Comparison of ENCODE assay signal across 13 mouse cellular contexts in the genomic region with DNA sequence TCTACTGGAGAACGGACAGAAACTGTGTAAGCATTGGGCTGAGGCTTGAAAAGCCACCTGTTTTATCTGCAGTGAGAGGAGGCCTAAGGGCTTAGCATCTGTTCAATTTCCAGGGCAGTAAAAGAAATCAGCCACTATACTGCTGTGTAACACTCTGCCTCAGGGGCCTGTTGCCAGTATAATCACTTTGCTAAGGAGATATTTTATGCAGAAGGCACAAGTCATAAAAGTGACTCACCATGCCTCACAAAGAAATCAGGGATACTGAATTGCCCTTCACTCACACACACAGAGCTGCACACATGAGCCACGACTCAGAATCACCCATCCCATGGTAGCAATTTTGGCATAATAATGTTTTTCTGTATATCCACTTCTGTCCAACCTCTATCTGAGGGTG. TPM values are rescaled to one million over a fixed set of nuclear protein-coding genes. Genes with fewer than 3 reads are reported as not detected.
DNase-seq lines count a peak whose midpoint lies in the region; ATAC-seq and TF ChIP-seq lines count a peak whose summit lies in the region.
"Had no signal": no experiment of that assay in that cellular context is flagged by ENCODE, and none has a peak within 500 bp of the region (broad histone marks: within the 10 kb centered on the region; RNA-seq: fewer than 3 reads in every experiment).

No protein-coding gene starts in this region.

- intact Hi-C loops in left cerebral cortex, adult 2 months (cut with DNase I) = loop anchor here (10.0 kb wide), 2 partner anchors 661 to 851 kb away; no protein-coding TSS in a partner anchor

- 38% methylated on average over 2 of the region's 2 CpGs for WGBS in hindbrain, embryonic 16.5 days
- 60% methylated on average over 2 of the region's 2 CpGs for WGBS in hindbrain, embryonic 14.5 days
- WGBS in midbrain, embryonic 15.5 days = 63% methylated on average over 2 of the region's 2 CpGs
- 75% methylated on average over 2 of the region's 2 CpGs for WGBS in midbrain, embryonic 11.5 days
- WGBS in neural tube, embryonic 14.5 days = 32% methylated on average over 2 of the region's 2 CpGs

- H3K4me3 ChIP-seq in hindbrain, embryonic 16.5 days (ENCODE audit: low read length) = no peak overlapping the region
- no peak overlapping the region for H3K4me3 ChIP-seq in hindbrain, embryonic 14.5 days (replicated peaks; ENCODE audit: low read length)
- H3K4me3 ChIP-seq in midbrain, embryonic 15.5 days = no peak overlapping the region
- no peak overlapping the region for H3K4me3 ChIP-seq in midbrain, embryonic 11.5 days (ENCODE audit: low read depth, low read length)
- no peak overlapping the region for H3K4me3 ChIP-seq in neural tube, embryonic 14.5 days (ENCODE audit: low read depth, low read length)
- H3K4me3 ChIP-seq in left cerebral cortex, adult 2 months = no peak overlapping the region
- H3K4me3 ChIP-seq: erythroblast, embryonic 14.5 days; heart, adult 2 months had no signal

- H3K9me3 ChIP-seq in hindbrain, embryonic 16.5 days (ENCODE audit: control insufficient read depth, low read length) = no peaks in the 10 kb centered on the region
- H3K9me3 ChIP-seq in hindbrain, embryonic 14.5 days (ENCODE audit: control insufficient read depth, low read length) = no peaks in the 10 kb centered on the region
- no peaks in the 10 kb centered on the region for H3K9me3 ChIP-seq in midbrain, embryonic 15.5 days
- no peaks in the 10 kb centered on the region for H3K9me3 ChIP-seq in midbrain, embryonic 11.5 days (ENCODE audit: control insufficient read depth, low read length)
- no peaks in the 10 kb centered on the region for H3K9me3 ChIP-seq in neural tube, embryonic 14.5 days (ENCODE audit: control insufficient read depth, low read length)

- no peaks in the 10 kb centered on the region for H3K36me3 ChIP-seq in hindbrain, embryonic 16.5 days (ENCODE audit: control insufficient read depth, insufficient read depth, low read length)
- H3K36me3 ChIP-seq in hindbrain, embryonic 14.5 days (replicated peaks; ENCODE audit: control insufficient read depth, insufficient read depth) = no peaks in the 10 kb centered on the region
- no peaks in the 10 kb centered on the region for H3K36me3 ChIP-seq in midbrain, embryonic 15.5 days (replicated peaks)
- no peaks in the 10 kb centered on the region; the same call in none of the 2 replicates for H3K36me3 ChIP-seq in midbrain, embryonic 11.5 days (ENCODE audit: control insufficient read depth, insufficient read depth, low read length)
- H3K36me3 ChIP-seq in neural tube, embryonic 14.5 days (ENCODE audit: control insufficient read depth, insufficient read depth, low read length) = no peaks in the 10 kb centered on the region

- ATAC-seq in hindbrain, embryonic 16.5 days = 0 out of 2 replicates have a peak, but pooled peaks have one; percentile 19
- ATAC-seq in hindbrain, embryonic 14.5 days (ENCODE audit: low FRiP score) = no peak
- ATAC-seq in midbrain, embryonic 15.5 days (replicated peaks) = 0 out of 2 replicates have a peak, but pooled peaks have one; percentile 19
- ATAC-seq in midbrain, embryonic 11.5 days (ENCODE audit: low FRiP score) = no peak
- ATAC-seq in neural tube, embryonic 14.5 days (ENCODE audit: low read depth) = peak; percentile 71

- peaks cover 3% of the 10 kb centered on the region; the same call in 1 of the 2 replicates for H3K27me3 ChIP-seq in hindbrain, embryonic 16.5 days (replicated peaks; ENCODE audit: control insufficient read depth, insufficient read depth, low read length)
- 0 out of 2 replicates have a peak, but pooled peaks cover 10% of the 10 kb centered on the region for H3K27me3 ChIP-seq in hindbrain, embryonic 14.5 days (ENCODE audit: control insufficient read depth, insufficient read depth, low read length)
- peaks cover 6% of the 10 kb centered on the region for H3K27me3 ChIP-seq in midbrain, embryonic 15.5 days (replicated peaks)
- H3K27me3 ChIP-seq in midbrain, embryonic 11.5 days (ENCODE audit: control insufficient read depth, insufficient read depth, low read length) = peaks cover 6% of the 10 kb centered on the region; the same call in 1 of the 2 replicates
- no peaks in the 10 kb centered on the region for H3K27me3 ChIP-seq in neural tube, embryonic 14.5 days (ENCODE audit: control insufficient read depth, insufficient read depth, low read length)

- no peak for TF ChIP-seq CTCF in brain, embryonic 14.5 days (IDR thresholded peaks at IDR 0.05; ENCODE audit: borderline replicate concordance, extremely low read depth, insufficient read depth, insufficient read length)
- no peak for TF ChIP-seq CTCF in left cerebral cortex, adult 2 months (IDR thresholded peaks at IDR 0.05)

- H3K9ac ChIP-seq in hindbrain, embryonic 16.5 days (ENCODE audit: low read depth, low read length) = no peak overlapping the region
- no peak overlapping the region for H3K9ac ChIP-seq in hindbrain, embryonic 14.5 days
- H3K9ac ChIP-seq in midbrain, embryonic 15.5 days = no peak overlapping the region
- H3K9ac ChIP-seq in midbrain, embryonic 11.5 days (ENCODE audit: low read length) = no peak overlapping the region
- no peak overlapping the region for H3K9ac ChIP-seq in neural tube, embryonic 14.5 days (replicated peaks; ENCODE audit: low read depth, low read length)
- H3K9ac ChIP-seq: liver, embryonic 14.5 days had no signal

- no peak overlapping the region for H3K27ac ChIP-seq in hindbrain, embryonic 16.5 days (ENCODE audit: low read depth, low read length)
- no peak overlapping the region for H3K27ac ChIP-seq in hindbrain, embryonic 14.5 days
- H3K27ac ChIP-seq in midbrain, embryonic 15.5 days = no peak overlapping the region
- H3K27ac ChIP-seq in midbrain, embryonic 11.5 days (ENCODE audit: low read depth, low read length) = no peak overlapping the region
- no peak overlapping the region for H3K27ac ChIP-seq in neural tube, embryonic 14.5 days (ENCODE audit: low read depth, low read length)
- no peak overlapping the region for H3K27ac ChIP-seq in left cerebral cortex, adult 2 months
- H3K27ac ChIP-seq: heart, adult 2 months; liver, embryonic 14.5 days had no signal

- H3K4me1 ChIP-seq in hindbrain, embryonic 16.5 days (ENCODE audit: control insufficient read depth, insufficient read depth, low read depth, low read length) = peaks cover 9% of the 10 kb centered on the region
- no peaks in the 10 kb centered on the region; the same call in 1 of the 2 replicates for H3K4me1 ChIP-seq in hindbrain, embryonic 14.5 days (replicated peaks; ENCODE audit: control insufficient read depth, insufficient read depth, low read length)
- H3K4me1 ChIP-seq in midbrain, embryonic 15.5 days = 0 out of 2 replicates have a peak, but pooled peaks cover 13% of the 10 kb centered on the region
- peaks cover 3% of the 10 kb centered on the region; the same call in 1 of the 2 replicates for H3K4me1 ChIP-seq in midbrain, embryonic 11.5 days (ENCODE audit: control insufficient read depth, insufficient read depth, low read length)
- H3K4me1 ChIP-seq in neural tube, embryonic 14.5 days (ENCODE audit: control insufficient read depth, insufficient read depth, low read length) = peaks cover 13% of the 10 kb centered on the region; the same call in 1 of the 2 replicates

- no peak for DNase-seq in hindbrain, embryonic 14.5 days (ENCODE audit: low spot score)
- no peak for DNase-seq in midbrain, embryonic 11.5 days (ENCODE audit: low spot score, missing footprints)
- DNase-seq in brain, embryonic 14.5 days (ENCODE audit: low read depth) = peak; percentile 43
- no peak for DNase-seq in left cerebral cortex, adult 2 months (ENCODE audit: extremely low spot score in 1 of 2, low spot score in 2 of 2)
- DNase-seq: cerebellum, adult 8-10 months; heart, adult 2 months; heart, postnatal 10 days; kidney, postnatal 10 days had no signal

- no peak overlapping the region for H3K4me2 ChIP-seq in hindbrain, embryonic 16.5 days (ENCODE audit: low read length)
- no peak overlapping the region for H3K4me2 ChIP-seq in hindbrain, embryonic 14.5 days (replicated peaks)
- no peak overlapping the region for H3K4me2 ChIP-seq in midbrain, embryonic 15.5 days
- H3K4me2 ChIP-seq in midbrain, embryonic 11.5 days = no peak overlapping the region
- H3K4me2 ChIP-seq in neural tube, embryonic 14.5 days (ENCODE audit: low read depth, low read length) = no peak overlapping the region

- no peak for TF ChIP-seq POLR2A in brain, embryonic 14.5 days (IDR thresholded peaks at IDR 0.05; ENCODE audit: borderline replicate concordance, extremely low read depth, insufficient read depth, insufficient read length, poor library complexity, severe bottlenecking)

RNA-seq across cellular contexts. Expression of a gene that starts 4.5 kb away (rescaled TPM):
- polyA plus RNA-seq in hindbrain, embryonic 16.5 days (2015; fragmentation: Nextera tagmentation; extraction: Ambion mirVana) = 6.2 and 8.9 TPM in 2 replicates
- 6.5 and 6.6 TPM in 2 replicates for polyA plus RNA-seq in hindbrain, embryonic 14.5 days (2014; fragmentation: Nextera tagmentation; extraction: Ambion mirVana)
- 4.7 and 5.1 TPM in 2 replicates for polyA plus RNA-seq in midbrain, embryonic 15.5 days (2015; fragmentation: Nextera tagmentation; extraction: Ambion mirVana)
- 37.4 and 42.0 TPM in 2 replicates for polyA plus RNA-seq in midbrain, embryonic 11.5 days (2014; fragmentation: Nextera tagmentation; extraction: Ambion mirVana)
- 3.0 and 9.3 TPM in 2 replicates for polyA plus RNA-seq in brain, embryonic 14.5 days (2012; rRNA removed)
- 4.5 and 4.9 TPM in 2 replicates for polyA plus RNA-seq in neural tube, embryonic 14.5 days (2014; fragmentation: Nextera tagmentation; extraction: Ambion mirVana)
- 1 to 10 TPM; 2.3 to 2.8 TPM for total RNA-seq in left cerebral cortex, adult 2 months (2021)

Comparison
In these comparisons a context has a peak if more than half of its experiments do, and no peak if none do; other contexts are left out.
1. ATAC-seq: peak in hindbrain, embryonic 16.5 days (single experiment), midbrain, embryonic 15.5 days (single experiment) and neural tube, embryonic 14.5 days (single experiment); none in hindbrain, embryonic 14.5 days (single experiment) and midbrain, embryonic 11.5 days (single experiment).